Mouse (Mus musculus) embryonic facial prominence, embryonic 12.5 days (tissue): Measurements from ENCODE around the gene Gm37240. TPM values are rescaled to one million over a fixed set of nuclear protein-coding genes. Genes with fewer than 3 reads are reported as not detected.

Experiments used
- ATAC-seq: fragments of 200-750 bp; cut with Nextera tagmentation; 2 replicates; pipeline ENCODE4 v1.8.0; 2017; ENCODE audit not compliant: insufficient number of reproducible peaks, insufficient read depth, low FRiP score, low TSS enrichment
- H3K27ac ChIP-seq: fragments of 300-500 bp; sonication (generic); 2 replicates; pipeline ENCODE4 v1.5.1; 2016; ENCODE audit warnings: mild to moderate bottlenecking
- H3K27me3 ChIP-seq: fragments of 300-500 bp; sonication (generic); 2 replicates; pipeline ENCODE4 v1.6.1; 2016; ENCODE audit warnings: mild to moderate bottlenecking, moderate library complexity
- H3K36me3 ChIP-seq: fragments of 300-500 bp; sonication (generic); 2 replicates; pipeline ENCODE4 v1.6.1; 2016; ENCODE audit warnings: mild to moderate bottlenecking
- H3K4me1 ChIP-seq: fragments of 300-500 bp; sonication (generic); 2 replicates; pipeline ENCODE4 v1.6.1; 2016
- H3K4me2 ChIP-seq: fragments of 300-500 bp; sonication (generic); replicated peaks from 2 replicates; pipeline ENCODE4 v1.6.1; 2016; ENCODE audit warnings: mild to moderate bottlenecking, moderate library complexity
- H3K4me3 ChIP-seq: fragments of 300-500 bp; sonication (generic); 2 replicates; pipeline ENCODE4 v1.5.1; 2016; ENCODE audit warnings: mild to moderate bottlenecking
- H3K9ac ChIP-seq: fragments of 300-500 bp; sonication (generic); 2 replicates; pipeline ENCODE4 v1.6.1; 2016; ENCODE audit warnings: mild to moderate bottlenecking, moderate library complexity
- H3K9me3 ChIP-seq: fragments of 300-500 bp; sonication (generic); 2 replicates; pipeline ENCODE4 v1.6.1; 2016; ENCODE audit warnings: mild to moderate bottlenecking, moderate library complexity
- WGBS: fragments of 180-500 bp; shearing (Covaris S2); methylation state at CpG from one replicate; pipeline ENCODE4 v1.1.7; 2016; 5-methylcytosine and 5-hydroxymethylcytosine counted together
- polyA plus RNA-seq: library from polyadenylated mRNA; unstranded; fragments of >200 nt; fragmentation: Nextera tagmentation; extraction: Ambion mirVana; gene quantifications from 2 replicates; pipeline ENCODE4 v1.2.1, GENCODE M21; 2016

Gene Gm37240
- polyA plus RNA-seq, 1 experiment from 2014 or later, result 4.0 TPM

DNA sequence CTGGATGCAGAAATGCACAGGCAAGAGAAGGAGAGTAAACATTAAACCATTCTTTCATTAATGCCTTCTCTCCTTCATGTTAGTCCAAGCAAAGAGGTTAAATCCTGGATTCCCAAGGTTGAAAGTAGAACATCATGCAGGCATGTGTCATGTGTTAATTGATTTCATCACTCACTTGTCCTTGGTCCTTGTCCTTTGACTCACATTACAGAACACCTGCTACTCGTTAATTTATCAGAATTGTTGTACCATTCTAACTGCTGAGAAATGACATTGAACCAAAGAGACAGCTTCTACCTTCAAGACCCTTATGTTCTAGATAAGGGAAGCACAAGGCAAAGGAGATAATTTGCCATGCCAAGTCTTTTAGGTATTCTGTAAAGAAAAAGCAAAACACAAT, 835.1 kb downstream of the Gm37240 start:
- Histone ChIP-seq H3K27me3 (no peaks in the 10 kb centered on the region), H3K4me2 (no peak overlapping the region), H3K9ac (no peak overlapping the region), H3K9me3 (no peaks in the 10 kb centered on the region), H3K4me1 (no peaks in the 10 kb centered on the region), H3K4me3 (no peak overlapping the region), H3K27ac (no peak overlapping the region), H3K36me3 (no peaks in the 10 kb centered on the region)
- no peak for ATAC-seq
- WGBS, result 68% methylated on average over 1 of the region's 1 CpGs

- ATAC-seq, result no peak
- Histone ChIP-seq H3K36me3 (no peaks in the 10 kb centered on the region), H3K27me3 (no peaks in the 10 kb centered on the region), H3K4me2 (no peak overlapping the region), H3K4me1 (no peaks in the 10 kb centered on the region), H3K4me3 (no peak overlapping the region), H3K9ac (no peak overlapping the region), H3K9me3 (no peaks in the 10 kb centered on the region), H3K27ac (no peak overlapping the region)
- WGBS, result 89% methylated on average over 5 of the region's 5 CpGs
Observed at GRCm38 (mm10) chr3:85048569-85048968, 838.7 kb downstream of the Gm37240 start.

DNA sequence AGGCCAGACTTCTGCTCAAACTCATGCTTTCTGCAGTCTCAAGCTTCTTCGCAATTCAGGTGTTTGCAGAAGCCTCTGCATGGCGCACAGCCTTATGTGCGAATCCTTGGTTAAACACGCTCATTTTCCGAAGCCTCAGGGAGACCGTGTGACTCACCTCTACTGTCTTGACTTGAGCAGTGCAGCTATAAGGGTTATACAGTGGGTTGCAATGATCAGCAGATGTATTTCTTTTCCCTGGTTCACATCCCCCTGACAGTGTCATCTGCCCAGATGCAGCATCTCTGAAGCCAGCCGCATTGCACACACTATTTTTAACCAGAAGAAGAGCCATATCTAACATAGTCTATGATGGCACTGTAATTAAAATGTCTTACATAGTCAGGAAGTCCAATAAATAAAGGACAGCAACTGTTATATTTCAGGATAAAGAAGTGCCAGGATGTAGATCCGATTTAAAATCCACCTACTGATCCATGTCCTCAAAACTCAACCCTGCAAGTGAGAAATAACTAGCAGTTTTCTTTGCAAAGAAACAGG, 843.6 kb downstream of the Gm37240 start:
- no peaks in the 10 kb centered on the region for H3K27me3 ChIP-seq
- H3K4me2 ChIP-seq, result no peak overlapping the region
- no peak overlapping the region for H3K27ac ChIP-seq
- H3K36me3 ChIP-seq, result no peaks in the 10 kb centered on the region
- H3K4me1 ChIP-seq, result no peaks in the 10 kb centered on the region
- WGBS, result 92% methylated on average over 8 of the region's 8 CpGs
- H3K9ac ChIP-seq, result no peak overlapping the region
- no peak overlapping the region for H3K4me3 ChIP-seq
- H3K9me3 ChIP-seq, result no peaks in the 10 kb centered on the region
- ATAC-seq, result no peak

GRCm38 (mm10) chr3:85042126-85042525, 845.2 kb downstream of the Gm37240 start:
- ATAC-seq, result no peak
- no peaks in the 10 kb centered on the region for H3K36me3 ChIP-seq
- no peaks in the 10 kb centered on the region for H3K4me1 ChIP-seq
- H3K4me3 ChIP-seq, result no peak overlapping the region
- no peak overlapping the region for H3K4me2 ChIP-seq
- H3K9ac ChIP-seq, result no peak overlapping the region
- no peaks in the 10 kb centered on the region for H3K9me3 ChIP-seq
- no peak overlapping the region for H3K27ac ChIP-seq
- 93% methylated on average over 4 of the region's 4 CpGs for WGBS
- no peaks in the 10 kb centered on the region for H3K27me3 ChIP-seq

- H3K9ac ChIP-seq, result no peak overlapping the region
- no peak overlapping the region for H3K27ac ChIP-seq
- WGBS, result 85% methylated on average over 1 of the region's 1 CpGs
- no peak overlapping the region for H3K4me2 ChIP-seq
- H3K36me3 ChIP-seq, result no peaks in the 10 kb centered on the region
- no peaks in the 10 kb centered on the region for H3K9me3 ChIP-seq
- H3K4me3 ChIP-seq, result no peak overlapping the region
- no peaks in the 10 kb centered on the region for H3K27me3 ChIP-seq
- H3K4me1 ChIP-seq, result no peaks in the 10 kb centered on the region
- no peak for ATAC-seq
Observed at GRCm38 (mm10) chr3:85029141-85029540, 858.2 kb downstream of the Gm37240 start.

- H3K4me1 ChIP-seq, result no peaks in the 10 kb centered on the region
- ATAC-seq, result no peak
- H3K4me2 ChIP-seq, result no peak overlapping the region
- 22% methylated on average over 6 of the region's 6 CpGs for WGBS
- H3K9me3 ChIP-seq, result no peaks in the 10 kb centered on the region
- H3K36me3 ChIP-seq, result no peaks in the 10 kb centered on the region
- H3K27me3 ChIP-seq, result no peaks in the 10 kb centered on the region
- H3K27ac ChIP-seq, result no peak overlapping the region
- H3K9ac ChIP-seq, result no peak overlapping the region
- H3K4me3 ChIP-seq, result no peak overlapping the region
Observed at GRCm38 (mm10) chr3:85024817-85025705, 862.3 kb downstream of the Gm37240 start.

DNA sequence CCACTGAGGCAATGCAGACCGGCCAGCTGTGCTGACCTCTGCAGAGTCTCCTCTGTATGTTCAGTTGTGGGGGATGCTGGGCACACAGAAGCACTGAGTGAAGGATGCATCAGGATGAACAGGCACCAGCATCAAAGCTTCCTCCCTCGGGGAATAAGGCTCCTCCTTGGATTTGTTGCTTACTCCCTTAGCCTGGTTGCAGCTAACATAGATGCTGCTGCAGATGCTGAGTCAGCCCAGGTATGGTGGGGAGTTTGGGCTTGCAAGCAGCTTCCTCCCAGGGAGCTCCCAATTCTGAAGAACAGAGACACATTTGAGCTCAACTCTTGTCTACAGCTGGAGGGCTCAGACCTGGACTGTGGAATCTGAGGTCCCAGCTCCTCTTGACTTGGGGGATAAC, 863.1 kb downstream of the Gm37240 start:
- Histone ChIP-seq H3K4me1 (no peaks in the 10 kb centered on the region), H3K4me3 (no peak overlapping the region), H3K36me3 (no peaks in the 10 kb centered on the region), H3K9ac (no peak overlapping the region), H3K27me3 (no peaks in the 10 kb centered on the region), H3K9me3 (no peaks in the 10 kb centered on the region), H3K27ac (no peak overlapping the region), H3K4me2 (no peak overlapping the region)
- ATAC-seq, result no peak
- WGBS, result 75% methylated on average over 2 of the region's 2 CpGs

- 84% methylated on average over 11 of the region's 11 CpGs for WGBS
- no peak for ATAC-seq
Observed at GRCm38 (mm10) chr3:85022800-85023199, 864.5 kb downstream of the Gm37240 start.

GRCm38 (mm10) chr3:85021816-85022215, 865.5 kb downstream of the Gm37240 start:
- Histone ChIP-seq H3K27me3 (no peaks in the 10 kb centered on the region), H3K9ac (no peak overlapping the region), H3K4me2 (no peak overlapping the region), H3K4me3 (no peak overlapping the region), H3K4me1 (no peaks in the 10 kb centered on the region), H3K27ac (no peak overlapping the region), H3K36me3 (no peaks in the 10 kb centered on the region), H3K9me3 (no peaks in the 10 kb centered on the region)
- ATAC-seq, result no peak
- WGBS, result 93% methylated on average over 6 of the region's 6 CpGs

More at GRCm38 (mm10) chr3:85022800-85023199, 864.5 kb downstream of the Gm37240 start:
- no peaks in the 10 kb centered on the region for H3K36me3 ChIP-seq
- H3K9ac ChIP-seq, result no peak overlapping the region
- H3K27me3 ChIP-seq, result no peaks in the 10 kb centered on the region
- no peaks in the 10 kb centered on the region for H3K4me1 ChIP-seq
- H3K9me3 ChIP-seq, result no peaks in the 10 kb centered on the region
- no peak overlapping the region for H3K4me3 ChIP-seq
- no peak overlapping the region for H3K4me2 ChIP-seq
- no peak overlapping the region for H3K27ac ChIP-seq

DNA sequence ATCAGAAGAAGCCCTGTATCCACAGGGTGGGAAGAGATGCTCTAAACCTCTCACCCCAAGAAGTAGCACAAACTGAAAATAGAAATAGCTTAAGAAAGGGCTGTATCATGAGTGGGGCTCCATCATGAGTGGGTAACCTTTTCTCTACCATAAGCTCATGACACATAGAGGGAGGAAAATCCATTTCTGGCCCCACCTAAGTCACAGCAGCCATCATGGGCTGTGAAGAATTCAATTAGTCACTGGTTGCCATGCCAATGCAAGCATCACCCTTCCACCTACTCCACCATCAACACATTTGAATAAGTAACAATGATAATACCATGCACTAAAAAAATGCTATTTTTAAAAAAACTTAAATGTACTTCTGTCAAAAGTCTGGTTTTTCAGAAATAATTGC, 867.2 kb downstream of the Gm37240 start:
- Histone ChIP-seq H3K36me3 (no peaks in the 10 kb centered on the region), H3K4me3 (no peak overlapping the region), H3K9ac (no peak overlapping the region), H3K4me2 (no peak overlapping the region), H3K9me3 (no peaks in the 10 kb centered on the region), H3K4me1 (no peaks in the 10 kb centered on the region), H3K27me3 (no peaks in the 10 kb centered on the region), H3K27ac (no peak overlapping the region)
- ATAC-seq, result no peak

DNA sequence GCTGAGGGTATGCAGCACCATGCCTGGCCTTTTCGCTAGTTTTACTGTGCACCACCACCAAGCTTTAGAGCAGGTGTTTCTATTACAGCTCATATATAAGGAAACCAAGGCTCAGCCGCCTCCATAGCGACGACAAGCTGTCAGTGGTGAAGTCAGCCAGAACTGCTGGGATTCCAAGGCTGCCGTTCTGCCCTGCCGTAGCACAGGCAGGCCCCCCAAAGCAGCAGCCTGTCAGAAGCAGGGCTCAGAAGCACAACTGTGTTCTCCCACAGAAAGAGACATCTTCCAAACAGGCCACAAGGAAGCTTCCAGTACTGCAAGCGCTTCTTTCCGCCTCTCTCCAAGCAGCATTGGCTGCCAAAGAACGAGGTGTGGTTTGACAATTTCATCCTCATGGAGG, 871.7 kb downstream of the Gm37240 start:
- H3K27me3 ChIP-seq, result no peaks in the 10 kb centered on the region
- 65% methylated on average over 9 of the region's 9 CpGs for WGBS
- no peak overlapping the region for H3K27ac ChIP-seq
- H3K4me2 ChIP-seq, result no peak overlapping the region
- no peak for ATAC-seq
- H3K9me3 ChIP-seq, result no peaks in the 10 kb centered on the region
- H3K4me1 ChIP-seq, result no peaks in the 10 kb centered on the region
- H3K36me3 ChIP-seq, result no peaks in the 10 kb centered on the region
- H3K4me3 ChIP-seq, result no peak overlapping the region
- no peak overlapping the region for H3K9ac ChIP-seq

- no peak overlapping the region for H3K9ac ChIP-seq
- no peaks in the 10 kb centered on the region for H3K27me3 ChIP-seq
- WGBS, result 88% methylated on average over 6 of the region's 6 CpGs
- H3K27ac ChIP-seq, result no peak overlapping the region
- H3K4me2 ChIP-seq, result no peak overlapping the region
- ATAC-seq, result no peak
- H3K4me3 ChIP-seq, result no peak overlapping the region
- H3K9me3 ChIP-seq, result no peaks in the 10 kb centered on the region
- H3K4me1 ChIP-seq, result no peaks in the 10 kb centered on the region
- H3K36me3 ChIP-seq, result no peaks in the 10 kb centered on the region
Observed at GRCm38 (mm10) chr3:85012889-85013288, 874.4 kb downstream of the Gm37240 start.
